Mouse (Mus musculus): ENCODE data around the gene Usp7. TPM values are rescaled to one million over a fixed set of nuclear protein-coding genes. Genes with fewer than 3 reads are reported as not detected.
A peak's percentile ranks its signal among the peaks of the same experiment; 100 is the strongest.
"Not testable (repeated sequence)": the region's sequence is repeated elsewhere in the genome, so short reads cannot be mapped to it uniquely, and the experiment has no call there.

Usp7 gene
- polyA plus RNA-seq, 1 experiment from 2014 or later: 12.5 TPM

GRCm38 (mm10) chr16:8781191-8781590 lies 10.9 kb downstream of the Usp7 start:
- Histone ChIP-seq H3K27ac (no peak overlapping the region), H3K9me3 (replicated peaks) (no peaks in the 10 kb centered on the region), H3K9ac (no peak overlapping the region), H3K4me1 (replicated peaks) (no peaks in the 10 kb centered on the region), H3K4me3 (no peak overlapping the region), H3K36me3 (no peaks in the 10 kb centered on the region), H3K27me3 (no peaks in the 10 kb centered on the region), H3K4me2 (no peak overlapping the region)
- no peak for ATAC-seq (replicated peaks; ENCODE audit: insufficient number of reproducible peaks, insufficient read depth, low FRiP score, low read depth)
- WGBS: 67% methylated on average over 6 of the region's 6 CpGs

GRCm38 (mm10) chr16:8780187-8780586 lies 11.9 kb downstream of the Usp7 start:
- Histone ChIP-seq H3K36me3 (no peaks in the 10 kb centered on the region), H3K4me2 (no peak overlapping the region), H3K4me3 (no peak overlapping the region), H3K9ac (no peak overlapping the region), H3K27ac (no peak overlapping the region), H3K4me1 (replicated peaks) (no peaks in the 10 kb centered on the region), H3K9me3 (replicated peaks) (no peaks in the 10 kb centered on the region), H3K27me3 (no peaks in the 10 kb centered on the region)
- no peak for ATAC-seq (replicated peaks; ENCODE audit: insufficient number of reproducible peaks, insufficient read depth, low FRiP score, low read depth)
- 48% methylated on average over 3 of the region's 3 CpGs for WGBS

- no peak overlapping the region for H3K9ac ChIP-seq
- no peaks in the 10 kb centered on the region for H3K27me3 ChIP-seq
- no peak for ATAC-seq (replicated peaks; ENCODE audit: insufficient number of reproducible peaks, insufficient read depth, low FRiP score, low read depth)
- H3K4me2 ChIP-seq: no peak overlapping the region
- no peak overlapping the region for H3K4me3 ChIP-seq
- H3K36me3 ChIP-seq: no peaks in the 10 kb centered on the region
- no peaks in the 10 kb centered on the region for H3K9me3 ChIP-seq (replicated peaks)
- H3K4me1 ChIP-seq (replicated peaks): no peaks in the 10 kb centered on the region
- no peak overlapping the region for H3K27ac ChIP-seq
These were observed 13.4 kb downstream of the Usp7 start for GRCm38 (mm10) chr16:8778697-8779096.

- H3K27ac ChIP-seq: no peak overlapping the region
- ATAC-seq (replicated peaks; ENCODE audit: insufficient number of reproducible peaks, insufficient read depth, low FRiP score, low read depth): no peak
- no peaks in the 10 kb centered on the region for H3K9me3 ChIP-seq (replicated peaks)
- no peak overlapping the region for H3K4me2 ChIP-seq
- H3K36me3 ChIP-seq: no peaks in the 10 kb centered on the region
- no peaks in the 10 kb centered on the region for H3K4me1 ChIP-seq (replicated peaks)
- WGBS: 60% methylated on average over 2 of the region's 2 CpGs
- no peaks in the 10 kb centered on the region for H3K27me3 ChIP-seq
- H3K4me3 ChIP-seq: no peak overlapping the region
- no peak overlapping the region for H3K9ac ChIP-seq
These were observed 14.9 kb downstream of the Usp7 start for GRCm38 (mm10) chr16:8777202-8777601.

GRCm38 (mm10) chr16:8776634-8777033 lies 15.5 kb downstream of the Usp7 start:
- H3K27me3 ChIP-seq: no peaks in the 10 kb centered on the region
- H3K4me1 ChIP-seq (replicated peaks): no peaks in the 10 kb centered on the region
- H3K4me3 ChIP-seq: no peak overlapping the region
- H3K9me3 ChIP-seq (replicated peaks): no peaks in the 10 kb centered on the region
- no peak for ATAC-seq (replicated peaks; ENCODE audit: insufficient number of reproducible peaks, insufficient read depth, low FRiP score, low read depth)
- no peak overlapping the region for H3K4me2 ChIP-seq
- H3K36me3 ChIP-seq: no peaks in the 10 kb centered on the region
- 76% methylated on average over 11 of the region's 11 CpGs for WGBS
- no peak overlapping the region for H3K27ac ChIP-seq
- no peak overlapping the region for H3K9ac ChIP-seq

- H3K27ac ChIP-seq: no peak overlapping the region
- no peak overlapping the region for H3K9ac ChIP-seq
- 41% methylated on average over 4 of the region's 4 CpGs for whole genome bisulfite sequencing
- ATAC-seq (replicated peaks; ENCODE audit: insufficient number of reproducible peaks, insufficient read depth, low FRiP score, low read depth): no peak
- H3K4me2 ChIP-seq: no peak overlapping the region
- no peak overlapping the region for H3K4me3 ChIP-seq
- no peaks in the 10 kb centered on the region for H3K4me1 ChIP-seq (replicated peaks)
- no peaks in the 10 kb centered on the region for H3K27me3 ChIP-seq
- H3K9me3 ChIP-seq (replicated peaks): no peaks in the 10 kb centered on the region
- H3K36me3 ChIP-seq: no peaks in the 10 kb centered on the region
These were observed 21.0 kb downstream of the Usp7 start for GRCm38 (mm10) chr16:8771086-8771485.

GRCm38 (mm10) chr16:8770342-8770741 lies 21.8 kb downstream of the Usp7 start:
- H3K4me2 ChIP-seq; H3K27ac ChIP-seq; H3K9me3 ChIP-seq (replicated peaks); H3K4me3 ChIP-seq; H3K9ac ChIP-seq; H3K36me3 ChIP-seq; H3K27me3 ChIP-seq; ATAC-seq (replicated peaks; ENCODE audit: insufficient number of reproducible peaks, insufficient read depth, low FRiP score, low read depth); H3K4me1 ChIP-seq (replicated peaks): not testable (repeated sequence)
- 42% methylated on average over 8 of the region's 8 CpGs for WGBS

- Histone ChIP-seq H3K4me1 (replicated peaks) (no peaks in the 10 kb centered on the region), H3K36me3 (no peaks in the 10 kb centered on the region), H3K27me3 (no peaks in the 10 kb centered on the region), H3K27ac (no peak overlapping the region), H3K9me3 (replicated peaks) (no peaks in the 10 kb centered on the region), H3K4me2 (no peak overlapping the region), H3K9ac (no peak overlapping the region), H3K4me3 (no peak overlapping the region)
- WGBS: 59% methylated on average over 4 of the region's 4 CpGs
- no peak for ATAC-seq (replicated peaks; ENCODE audit: insufficient number of reproducible peaks, insufficient read depth, low FRiP score, low read depth)
These were observed 22.6 kb downstream of the Usp7 start for GRCm38 (mm10) chr16:8769466-8769865.

GRCm38 (mm10) chr16:8769065-8769464 lies 23.0 kb downstream of the Usp7 start:
- no peaks in the 10 kb centered on the region for H3K9me3 ChIP-seq (replicated peaks)
- H3K9ac ChIP-seq: no peak overlapping the region
- ATAC-seq (replicated peaks; ENCODE audit: insufficient number of reproducible peaks, insufficient read depth, low FRiP score, low read depth): peak; percentile 73
- H3K4me1 ChIP-seq (replicated peaks): no peaks in the 10 kb centered on the region
- no peaks in the 10 kb centered on the region for H3K36me3 ChIP-seq
- no peaks in the 10 kb centered on the region for H3K27me3 ChIP-seq
- WGBS: 11% methylated on average over 10 of the region's 10 CpGs
- no peak overlapping the region for H3K27ac ChIP-seq
- H3K4me2 ChIP-seq: no peak overlapping the region
- H3K4me3 ChIP-seq: no peak overlapping the region

GRCm38 (mm10) chr16:8768588-8768987 lies 23.5 kb downstream of the Usp7 start:
- Histone ChIP-seq H3K9ac (no peak overlapping the region), H3K9me3 (replicated peaks) (no peaks in the 10 kb centered on the region), H3K4me2 (no peak overlapping the region), H3K36me3 (no peaks in the 10 kb centered on the region), H3K4me1 (replicated peaks) (no peaks in the 10 kb centered on the region), H3K4me3 (no peak overlapping the region), H3K27me3 (no peaks in the 10 kb centered on the region), H3K27ac (no peak overlapping the region)
- ATAC-seq (replicated peaks; ENCODE audit: insufficient number of reproducible peaks, insufficient read depth, low FRiP score, low read depth): no peak
- 65% methylated on average over 4 of the region's 4 CpGs for WGBS

- Histone ChIP-seq H3K4me3 (no peak overlapping the region), H3K4me2 (no peak overlapping the region), H3K4me1 (replicated peaks) (peaks cover 3% of the 10 kb centered on the region), H3K9ac (no peak overlapping the region), H3K27ac (no peak overlapping the region), H3K36me3 (no peaks in the 10 kb centered on the region), H3K9me3 (replicated peaks) (no peaks in the 10 kb centered on the region), H3K27me3 (no peaks in the 10 kb centered on the region)
- ATAC-seq (replicated peaks; ENCODE audit: insufficient number of reproducible peaks, insufficient read depth, low FRiP score, low read depth): no peak
- WGBS: 81% methylated on average over 4 of the region's 4 CpGs
These were observed 24.0 kb downstream of the Usp7 start for GRCm38 (mm10) chr16:8768071-8768470.

GRCm38 (mm10) chr16:8767133-8768052 lies 24.7 kb downstream of the Usp7 start:
- H3K4me2 ChIP-seq: no peak overlapping the region
- no peak overlapping the region for H3K9ac ChIP-seq
- ATAC-seq (replicated peaks; ENCODE audit: insufficient number of reproducible peaks, insufficient read depth, low FRiP score, low read depth): no peak
- H3K36me3 ChIP-seq: no peaks in the 10 kb centered on the region
- H3K4me1 ChIP-seq (replicated peaks): peaks cover 6% of the 10 kb centered on the region
- H3K27me3 ChIP-seq: no peaks in the 10 kb centered on the region
- 82% methylated on average over 11 of the region's 11 CpGs for WGBS
- no peak overlapping the region for H3K4me3 ChIP-seq
- no peak overlapping the region for H3K27ac ChIP-seq
- no peaks in the 10 kb centered on the region for H3K9me3 ChIP-seq (replicated peaks)
